Comparison of ENCODE assay signal across 10 mouse cellular contexts in the genomic region with DNA sequence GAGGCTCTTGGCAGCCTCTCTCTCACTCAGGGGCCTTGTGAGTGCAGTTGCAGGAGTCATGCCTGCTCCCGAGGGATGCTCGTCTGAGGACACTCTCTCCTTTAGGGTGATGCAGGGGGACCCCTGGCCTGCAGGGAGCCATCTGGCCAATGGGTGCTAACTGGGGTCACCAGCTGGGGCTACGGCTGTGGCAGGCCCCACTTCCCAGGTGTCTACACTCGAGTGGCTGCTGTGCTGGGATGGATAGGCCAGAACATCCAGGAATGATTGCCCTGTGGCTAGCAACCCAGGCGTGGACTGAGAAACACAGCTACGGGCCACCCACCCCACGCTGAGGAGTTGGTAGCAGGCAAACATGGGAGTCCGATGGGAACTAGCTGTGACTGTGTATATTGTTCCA. TPM values are rescaled to one million over a fixed set of nuclear protein-coding genes. Genes with fewer than 3 reads are reported as not detected.
DNase-seq lines count a peak whose midpoint lies in the region; ATAC-seq lines count a peak whose summit lies in the region.
"Had no signal": no experiment of that assay in that cellular context is flagged by ENCODE, and none has a peak within 500 bp of the region (broad histone marks: within the 10 kb centered on the region; RNA-seq: fewer than 3 reads in every experiment).

No protein-coding gene starts in this region.

- H3K36me3 ChIP-seq in lung, embryonic 15.5 days, result peaks cover 32% of the 10 kb centered on the region
- H3K36me3 ChIP-seq in forebrain, embryonic 12.5 days (replicated peaks), result peaks cover 36% of the 10 kb centered on the region
- H3K36me3 ChIP-seq in limb, embryonic 12.5 days, result peaks cover 47% of the 10 kb centered on the region
- H3K36me3 ChIP-seq in neural tube, embryonic 15.5 days, result peaks cover 27% of the 10 kb centered on the region

- peak overlapping the region; percentile 72; the same call in 1 of the 2 replicates for H3K4me3 ChIP-seq in lung, embryonic 15.5 days
- no peak overlapping the region for H3K4me3 ChIP-seq in forebrain, embryonic 12.5 days (replicated peaks)
- H3K4me3 ChIP-seq in limb, embryonic 12.5 days (replicated peaks), result peak overlapping the region; percentile 72
- peak overlapping the region; percentile 95 for H3K4me3 ChIP-seq in neural tube, embryonic 15.5 days (replicated peaks)

- no peaks in the 10 kb centered on the region for H3K9me3 ChIP-seq in lung, embryonic 15.5 days
- H3K9me3 ChIP-seq in forebrain, embryonic 12.5 days, result no peaks in the 10 kb centered on the region
- H3K9me3 ChIP-seq in limb, embryonic 12.5 days, result no peaks in the 10 kb centered on the region
- H3K9me3 ChIP-seq in neural tube, embryonic 15.5 days (replicated peaks), result no peaks in the 10 kb centered on the region

- H3K4me1 ChIP-seq in lung, embryonic 15.5 days, result peaks cover 15% of the 10 kb centered on the region
- H3K4me1 ChIP-seq in forebrain, embryonic 12.5 days, result peaks cover 27% of the 10 kb centered on the region
- H3K4me1 ChIP-seq in limb, embryonic 12.5 days (replicated peaks), result peaks cover 21% of the 10 kb centered on the region
- peaks cover 31% of the 10 kb centered on the region for H3K4me1 ChIP-seq in neural tube, embryonic 15.5 days

- DNase-seq in lung, postnatal 10 days, result no peak
- no peak for DNase-seq in embryo, embryonic 11 days
- DNase-seq in layer of hippocampus, adult 8-10 months (ENCODE audit: low spot score in 2 of 2), result no peak
- DNase-seq: right cerebral cortex, postnatal 4 days had no signal

- ATAC-seq in lung, embryonic 15.5 days (ENCODE audit: borderline replicate concordance, extremely low read depth, low FRiP score, low TSS enrichment), result no peak
- no peak for ATAC-seq in forebrain, embryonic 12.5 days (ENCODE audit: low FRiP score)
- ATAC-seq in limb, embryonic 12.5 days (ENCODE audit: insufficient number of reproducible peaks, insufficient read depth, low FRiP score, low TSS enrichment, low read depth), result no peak
- no peak for ATAC-seq in neural tube, embryonic 15.5 days (ENCODE audit: low FRiP score)

- no peaks in the 10 kb centered on the region for H3K27me3 ChIP-seq in lung, embryonic 15.5 days
- H3K27me3 ChIP-seq in forebrain, embryonic 12.5 days, result no peaks in the 10 kb centered on the region
- 0 out of 2 replicates have a peak, but pooled peaks cover 9% of the 10 kb centered on the region for H3K27me3 ChIP-seq in limb, embryonic 12.5 days
- H3K27me3 ChIP-seq in neural tube, embryonic 15.5 days (replicated peaks), result no peaks in the 10 kb centered on the region

- 85% methylated on average over 8 of the region's 8 CpGs for WGBS in lung, embryonic 15.5 days
- 87% methylated on average over 8 of the region's 8 CpGs for WGBS in forebrain, embryonic 12.5 days
- WGBS in limb, embryonic 12.5 days, result 85% methylated on average over 8 of the region's 8 CpGs
- 93% methylated on average over 8 of the region's 8 CpGs for WGBS in neural tube, embryonic 15.5 days

- no peak overlapping the region for H3K27ac ChIP-seq in lung, embryonic 15.5 days
- H3K27ac ChIP-seq in forebrain, embryonic 12.5 days, result no peak overlapping the region
- H3K27ac ChIP-seq in limb, embryonic 12.5 days, result no peak overlapping the region
- H3K27ac ChIP-seq in neural tube, embryonic 15.5 days (replicated peaks), result no peak overlapping the region

- H3K4me2 ChIP-seq in lung, embryonic 15.5 days, result peak overlapping the region; percentile 90; the same call in 1 of the 2 replicates
- peak overlapping the region; percentile 94 for H3K4me2 ChIP-seq in forebrain, embryonic 12.5 days
- peak overlapping the region; percentile 97 for H3K4me2 ChIP-seq in limb, embryonic 12.5 days
- H3K4me2 ChIP-seq in neural tube, embryonic 15.5 days, result peak overlapping the region; percentile 95

- H3K9ac ChIP-seq in lung, embryonic 15.5 days, result no peak overlapping the region
- no peak overlapping the region; the same call in 1 of the 2 replicates for H3K9ac ChIP-seq in forebrain, embryonic 12.5 days
- peak overlapping the region; percentile 70; the same call in 1 of the 2 replicates for H3K9ac ChIP-seq in limb, embryonic 12.5 days (replicated peaks)
- peak overlapping the region; percentile 93 for H3K9ac ChIP-seq in neural tube, embryonic 15.5 days (replicated peaks)

RNA-seq across cellular contexts. Expression of gene Timm13, which starts 1.7 kb away (rescaled TPM):
- polyA plus RNA-seq in lung, embryonic 15.5 days (2015; fragmentation: Nextera tagmentation; extraction: Ambion mirVana), result 305 and 307 TPM in 2 replicates
- 311 and 314 TPM in 2 replicates for polyA plus RNA-seq in forebrain, embryonic 12.5 days (2016; fragmentation: Nextera tagmentation; extraction: Ambion mirVana)
- 318 and 327 TPM in 2 replicates for polyA plus RNA-seq in limb, embryonic 12.5 days (2016; fragmentation: Nextera tagmentation; extraction: Ambion mirVana)
- polyA plus RNA-seq in neural tube, embryonic 15.5 days (2015; fragmentation: Nextera tagmentation; extraction: Ambion mirVana), result 333 and 359 TPM in 2 replicates
- total RNA-seq in layer of hippocampus, adult 8-10 months (2022), result 100 to 1,000 TPM; 112 to 139 (median 124) TPM

RNA-seq across cellular contexts. Expression of gene Lmnb2, which starts 19.0 kb away (rescaled TPM):
- 55.8 and 60.4 TPM in 2 replicates for polyA plus RNA-seq in lung, embryonic 15.5 days (2015; fragmentation: Nextera tagmentation; extraction: Ambion mirVana)
- polyA plus RNA-seq in forebrain, embryonic 12.5 days (2016; fragmentation: Nextera tagmentation; extraction: Ambion mirVana), result 67.7 and 73.8 TPM in 2 replicates
- 74.8 and 75.2 TPM in 2 replicates for polyA plus RNA-seq in limb, embryonic 12.5 days (2016; fragmentation: Nextera tagmentation; extraction: Ambion mirVana)
- 39.0 and 39.9 TPM in 2 replicates for polyA plus RNA-seq in neural tube, embryonic 15.5 days (2015; fragmentation: Nextera tagmentation; extraction: Ambion mirVana)
- total RNA-seq in layer of hippocampus, adult 8-10 months (2022), result 10 to 100 TPM; 17.2 to 22.9 (median 19.9) TPM

RNA-seq across cellular contexts. Expression of gene Tmprss9, which starts 27.4 kb away (rescaled TPM):
- polyA plus RNA-seq in lung, embryonic 15.5 days (2015; fragmentation: Nextera tagmentation; extraction: Ambion mirVana), result not detected in 2 replicates
- polyA plus RNA-seq in forebrain, embryonic 12.5 days (2016; fragmentation: Nextera tagmentation; extraction: Ambion mirVana), result 0.06 and 0.08 TPM in 2 replicates
- polyA plus RNA-seq in limb, embryonic 12.5 days (2016; fragmentation: Nextera tagmentation; extraction: Ambion mirVana), result 0.08 TPM in 1 of 2 replicates, not detected in the other
- polyA plus RNA-seq in neural tube, embryonic 15.5 days (2015; fragmentation: Nextera tagmentation; extraction: Ambion mirVana), result 0.09 and 0.35 TPM in 2 replicates
- under 1 TPM; 0.35 to 0.66 (median 0.46) TPM for total RNA-seq in layer of hippocampus, adult 8-10 months (2022)
- total RNA-seq: common myeloid progenitor, adult 5-6 weeks had no signal
- polyA plus RNA-seq: heart, postnatal 0 days had no signal

RNA-seq across cellular contexts. Expression of gene Gadd45b, which starts 30.8 kb away (rescaled TPM):
- polyA plus RNA-seq in lung, embryonic 15.5 days (2015; fragmentation: Nextera tagmentation; extraction: Ambion mirVana), result 42.7 and 42.9 TPM in 2 replicates
- 8.2 and 9.8 TPM in 2 replicates for polyA plus RNA-seq in forebrain, embryonic 12.5 days (2016; fragmentation: Nextera tagmentation; extraction: Ambion mirVana)
- polyA plus RNA-seq in limb, embryonic 12.5 days (2016; fragmentation: Nextera tagmentation; extraction: Ambion mirVana), result 19.4 and 20.6 TPM in 2 replicates
- 9.0 and 11.1 TPM in 2 replicates for polyA plus RNA-seq in neural tube, embryonic 15.5 days (2015; fragmentation: Nextera tagmentation; extraction: Ambion mirVana)
- total RNA-seq in layer of hippocampus, adult 8-10 months (2022), result 10 to 100 TPM; 17.4 to 22.9 (median 20.2) TPM

RNA-seq across cellular contexts. Expression of gene Sppl2b, which starts 44.0 kb away (rescaled TPM):
- polyA plus RNA-seq in lung, embryonic 15.5 days (2015; fragmentation: Nextera tagmentation; extraction: Ambion mirVana), result 39.1 and 40.8 TPM in 2 replicates
- polyA plus RNA-seq in forebrain, embryonic 12.5 days (2016; fragmentation: Nextera tagmentation; extraction: Ambion mirVana), result 43.3 and 44.0 TPM in 2 replicates
- 43.7 and 50.3 TPM in 2 replicates for polyA plus RNA-seq in limb, embryonic 12.5 days (2016; fragmentation: Nextera tagmentation; extraction: Ambion mirVana)
- 78.6 and 84.1 TPM in 2 replicates for polyA plus RNA-seq in neural tube, embryonic 15.5 days (2015; fragmentation: Nextera tagmentation; extraction: Ambion mirVana)
- 10 to 100 TPM; 53.9 to 68.2 (median 59.3) TPM for total RNA-seq in layer of hippocampus, adult 8-10 months (2022)

Comparison
In these comparisons a context has a peak if more than half of its experiments do, and no peak if none do; other contexts are left out.
1. H3K9ac ChIP-seq: peak in limb, embryonic 12.5 days (single experiment) and neural tube, embryonic 15.5 days (single experiment); none in lung, embryonic 15.5 days (single experiment) and forebrain, embryonic 12.5 days (single experiment).
2. Peak in every context shown above with its lines, with median percentiles within 50 percentile points of each other: H3K4me2 ChIP-seq.